ENCODE assay signal across 9 mouse cellular contexts in genomic region chr13:4776855-4777254, GRCm38 (mm10).
A peak's percentile ranks its signal among the peaks of the same experiment; 100 is the strongest.
DNase-seq lines count a peak whose midpoint lies in the region; ATAC-seq and TF ChIP-seq lines count a peak whose summit lies in the region.
"Had no signal": no experiment of that assay in that cellular context is flagged by ENCODE, and none has a peak within 500 bp of the region (broad histone marks: within the 10 kb centered on the region; RNA-seq: fewer than 3 reads in every experiment).

No protein-coding gene starts in this region.

- H3K27ac ChIP-seq in layer of hippocampus, adult 2 months: no peak overlapping the region
- H3K27ac ChIP-seq: embryonic facial prominence, embryonic 15.5 days; liver, embryonic 15.5 days had no signal

- peak; percentile 79 for ATAC-seq in CD4-positive, CD25-positive, alpha-beta regulatory T cell, adult 4 months
- peak; percentile 89; the same call in 1 of the 2 replicates for ATAC-seq in frontal cortex, adult (ENCODE audit: low TSS enrichment)

- peak; percentile 79 for TF ChIP-seq CTCF in layer of hippocampus, adult 2 months (conservative IDR thresholded peaks at IDR 0.05)

- DNase-seq in left cerebral cortex, adult 18-20 months (ENCODE audit: low spot score in 2 of 2): peak; percentile 42 to 46
- DNase-seq in left cerebral cortex, adult 8-10 months (ENCODE audit: low spot score in 2 of 2): no peak
- DNase-seq in ZHBTc4 (ENCODE audit: low read depth, low spot score): peak; percentile 59
- peak; percentile 19 to 52 for DNase-seq in layer of hippocampus, adult 2 months (ENCODE audit: low spot score in 2 of 2)
- peak; percentile 73 for DNase-seq in retina, embryonic 14.5 days (ENCODE audit: low spot score)

- no peak overlapping the region for H3K4me3 ChIP-seq in layer of hippocampus, adult 2 months
- H3K4me3 ChIP-seq: embryonic facial prominence, embryonic 15.5 days; liver, embryonic 15.5 days had no signal

Comparison
In these comparisons a context has a peak if more than half of its experiments do, and no peak if none do; other contexts are left out.
1. DNase-seq: peak in left cerebral cortex, adult 18-20 months (2 of 2), ZHBTc4 (single experiment), layer of hippocampus, adult 2 months (2 of 2) and retina, embryonic 14.5 days (single experiment); none in left cerebral cortex, adult 8-10 months (0 of 2).